Mouse (Mus musculus): ENCODE results near the gene 6820408C15Rik.

GRCm38 (mm10) chr2:152397004-152397589 lies 18.3 kb upstream of the 6820408C15Rik start:
- no peak for TF ChIP-seq CTCF (IDR thresholded peaks at IDR 0.05; ENCODE audit: extremely low read depth, insufficient read depth, insufficient read length, insufficient replicate concordance)
- no peak for TF ChIP-seq POLR2A (IDR thresholded peaks at IDR 0.05; ENCODE audit: low read depth, low read length)

Measured in spleen, adult 2 months (tissue).